Mouse (Mus musculus) MEL (cell line): ENCODE data around the gene Kcne3. TPM values are rescaled to one million over a fixed set of nuclear protein-coding genes. Genes with fewer than 3 reads are reported as not detected.

Source experiments
- DNase-seq: peaks from one replicate; pipeline ENCODE4 v3.0.0; 2011; ENCODE audit warnings: low read depth, low spot score
- H3K27ac ChIP-seq: 2 replicates; pipeline ENCODE4 v1.5.1; 2012; ENCODE audit warnings: low read depth, mild to moderate bottlenecking, control low read depth, low read length, moderate library complexity; ENCODE audit not compliant: control insufficient read depth
- H3K27me3 ChIP-seq, 2 experiments: fragments of 150-350 bp in 1 of 2; sonication (generic) in 1 of 2; 2 replicates each; pipeline ENCODE4 v1.6.1; 2012; ENCODE audit warnings: low read length in 2 of 2, mild to moderate bottlenecking in 2 of 2, improper control_type of control experiment in 1 of 2, moderate library complexity in 1 of 2; ENCODE audit not compliant: insufficient read depth in 2 of 2, control insufficient read depth in 1 of 2
- H3K36me3 ChIP-seq, 2 experiments: 2 replicates each; pipeline ENCODE4 v1.6.1; 2012 to 2014; ENCODE audit warnings: low read length in 2 of 2, improper control_type of control experiment in 1 of 2, inconsistent platforms in 1 of 2, mild to moderate bottlenecking in 1 of 2; ENCODE audit not compliant: insufficient read depth in 2 of 2, control insufficient read depth in 1 of 2
- H3K4me1 ChIP-seq, 2 experiments: fragments of 150-350 bp in 1 of 2; sonication (generic) in 1 of 2; 2 replicates each; pipeline ENCODE4 v1.6.1; 2012; ENCODE audit warnings: low read length in 2 of 2, improper control_type of control experiment in 1 of 2, mild to moderate bottlenecking in 1 of 2; ENCODE audit not compliant: insufficient read depth in 2 of 2, control insufficient read depth in 1 of 2
- H3K4me3 ChIP-seq, 2 experiments: fragments of 150-350 bp in 1 of 2; sonication (generic) in 1 of 2; 2 replicates each; pipeline ENCODE4 v1.5.1; 2012; ENCODE audit warnings: low read depth in 2 of 2, low read length in 2 of 2, mild to moderate bottlenecking in 2 of 2, moderate library complexity in 2 of 2, control low read depth in 1 of 2, improper control_type of control experiment in 1 of 2; ENCODE audit not compliant: control insufficient read depth in 1 of 2, insufficient read depth in 1 of 2
- H3K79me2 ChIP-seq: 2 replicates; pipeline ENCODE4 v1.6.1; 2012; ENCODE audit warnings: mild to moderate bottlenecking, low read length, moderate library complexity; ENCODE audit not compliant: control insufficient read depth, poor library complexity, insufficient read depth
- H3K9ac ChIP-seq: 2 replicates; pipeline ENCODE4 v1.6.1; 2012; ENCODE audit warnings: low read depth, mild to moderate bottlenecking, control low read depth, low read length, moderate library complexity; ENCODE audit not compliant: control insufficient read depth, poor library complexity, severe bottlenecking
- H3K9me3 ChIP-seq: fragments of 150-350 bp; sonication (generic); replicated peaks from 2 replicates; pipeline ENCODE4 v1.6.1; 2012; ENCODE audit warnings: mild to moderate bottlenecking, low read length, improper control_type of control experiment, moderate library complexity; ENCODE audit not compliant: insufficient read depth
- CTCF ChIP-seq, 3 experiments: IDR thresholded peaks in 2 of 3; conservative IDR thresholded peaks in 1 of 3; 2 replicates each; pipeline ENCODE4 v1.5.1; 2011 to 2012; ENCODE audit warnings: low read length in 3 of 3, low read depth in 2 of 3, mild to moderate bottlenecking in 2 of 3, improper control_type of control experiment in 1 of 3, inconsistent platforms in 1 of 3, mixed read lengths in 1 of 3, moderate library complexity in 1 of 3; ENCODE audit not compliant: control insufficient read depth in 1 of 3, insufficient read depth in 1 of 3, poor library complexity in 1 of 3, severe bottlenecking in 1 of 3
- E2F4 ChIP-seq: IDR thresholded peaks from 2 replicates; pipeline ENCODE4 v1.6.1; 2011; ENCODE audit warnings: low read depth, low read length, improper control_type of control experiment, borderline replicate concordance
- EP300 ChIP-seq, 2 experiments: IDR thresholded peaks; 2 replicates each; pipeline ENCODE4 v1.6.1; 2011; ENCODE audit warnings: improper control_type of control experiment in 2 of 2, low read length in 2 of 2, low read depth in 1 of 2, mild to moderate bottlenecking in 1 of 2
- JUND ChIP-seq: IDR thresholded peaks from 2 replicates; pipeline ENCODE4 v1.6.1; 2011; ENCODE audit warnings: low read depth, mild to moderate bottlenecking, improper control_type of control experiment, low read length
- KAT2A ChIP-seq: conservative IDR thresholded peaks from 2 replicates; pipeline ENCODE4 v1.6.1; 2012; ENCODE audit warnings: low read depth, low read length, improper control_type of control experiment, inconsistent platforms
- MAZ ChIP-seq: IDR thresholded peaks from 2 replicates; pipeline ENCODE4 v1.6.1; 2012; ENCODE audit warnings: low read depth, mild to moderate bottlenecking, inconsistent platforms, low read length, improper control_type of control experiment
- MXI1 ChIP-seq: IDR thresholded peaks from 2 replicates; pipeline ENCODE4 v1.6.1; 2011; ENCODE audit warnings: mild to moderate bottlenecking, low read depth, low read length, improper control_type of control experiment
- MYB ChIP-seq: IDR thresholded peaks from 2 replicates; pipeline ENCODE4 v1.6.1; 2011; ENCODE audit warnings: mild to moderate bottlenecking, low read depth, low read length, improper control_type of control experiment
- POLR2A ChIP-seq, 2 experiments: IDR thresholded peaks; 2 replicates each; pipeline ENCODE4 v1.6.1; 2011 to 2012; ENCODE audit warnings: low read length in 2 of 2, mild to moderate bottlenecking in 2 of 2, control low read depth in 1 of 2, improper control_type of control experiment in 1 of 2, low read depth in 1 of 2, moderate library complexity in 1 of 2; ENCODE audit not compliant: control insufficient read depth in 1 of 2, insufficient read depth in 1 of 2, poor library complexity in 1 of 2
- POLR2AphosphoS5 ChIP-seq: IDR thresholded peaks from 2 replicates; pipeline ENCODE4 v1.6.1; 2012; ENCODE audit warnings: low read depth, borderline replicate concordance, mild to moderate bottlenecking, inconsistent platforms, low read length, moderate library complexity, mixed read lengths
- RCOR1 ChIP-seq: IDR thresholded peaks from 2 replicates; pipeline ENCODE4 v1.6.1; 2012; ENCODE audit warnings: low read depth, mild to moderate bottlenecking, inconsistent platforms, low read length, improper control_type of control experiment
- SIN3A ChIP-seq: IDR thresholded peaks from 2 replicates; pipeline ENCODE4 v1.6.1; 2012; ENCODE audit warnings: low read length, improper control_type of control experiment, inconsistent platforms
- TAL1 ChIP-seq: IDR thresholded peaks from 2 replicates; pipeline ENCODE4 v1.6.1; 2012; ENCODE audit warnings: mild to moderate bottlenecking, inconsistent platforms, low read length, moderate library complexity, mixed read lengths
- TBP ChIP-seq: IDR thresholded peaks from 2 replicates; pipeline ENCODE4 v1.8.0; 2011; ENCODE audit warnings: low read depth, low read length, improper control_type of control experiment
- UBTF ChIP-seq: IDR thresholded peaks from 2 replicates; pipeline ENCODE4 v1.6.1; 2012; ENCODE audit warnings: low read depth, mild to moderate bottlenecking, inconsistent platforms, low read length, improper control_type of control experiment, moderate library complexity, borderline replicate concordance; ENCODE audit not compliant: insufficient read depth
- USF1 ChIP-seq: IDR thresholded peaks from 2 replicates; pipeline ENCODE4 v1.6.1; 2014; ENCODE audit warnings: low read depth, mild to moderate bottlenecking, inconsistent platforms, low read length, improper control_type of control experiment, moderate library complexity
- ZKSCAN1 ChIP-seq: IDR thresholded peaks from 2 replicates; pipeline ENCODE4 v1.6.1; 2012; ENCODE audit warnings: low read depth, mild to moderate bottlenecking, inconsistent platforms, low read length, improper control_type of control experiment, moderate library complexity
- ZNF384 ChIP-seq: IDR thresholded peaks from 2 replicates; pipeline ENCODE4 v1.6.1; 2012; ENCODE audit warnings: low read depth, mild to moderate bottlenecking, inconsistent platforms, low read length, improper control_type of control experiment
- polyA plus RNA-seq, 2 experiments: library from polyadenylated mRNA; stranded (reverse) in 1 of 2; unstranded in 1 of 2; fragments of >175 nt in 1 of 2; fragments of >200 nt in 1 of 2; gene quantifications; 2 replicates each; pipeline versions ENCODE4 v1.2.1 to v1.2.4; 2012; ENCODE audit warnings: low replicate concordance in 2 of 2, low read depth in 1 of 2; ENCODE audit not compliant: insufficient read length in 2 of 2, insufficient read depth in 1 of 2, missing spikeins in 1 of 2
- total RNA-seq: library from RNA; depleted of rRNA; stranded (reverse); fragments of 300-350 nt; gene quantifications from 2 replicates; pipeline ENCODE4 v1.2.3, GENCODE M21; 2012

Kcne3 gene
- total and polyA plus RNA-seq, 3 experiments: 4.9 to 6.7 TPM; not detected in 1

DNA sequence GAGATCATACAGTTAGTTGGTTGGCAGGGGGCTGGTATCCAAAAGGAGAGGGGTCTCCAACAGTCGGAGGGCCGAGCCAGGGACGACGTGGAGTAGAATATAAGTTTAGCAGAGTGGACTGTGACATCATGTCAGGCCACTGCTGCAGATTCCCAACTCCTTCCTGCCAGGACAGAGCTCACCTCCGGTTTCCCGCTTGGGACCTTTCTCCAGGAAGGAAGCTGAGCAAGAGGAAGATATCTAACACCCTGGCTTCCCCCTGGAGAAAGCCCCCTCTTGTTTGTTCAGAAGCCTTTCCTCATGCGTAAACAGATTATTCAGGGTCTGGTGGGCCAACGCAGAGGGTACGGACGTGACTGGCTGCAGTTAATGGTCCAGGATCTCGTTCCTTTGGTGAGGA is 7.6 kb upstream of the Kcne3 start:
- DNase-seq: no peak
- H3K27ac ChIP-seq: no peak overlapping the region
- H3K27me3 ChIP-seq: no peaks in the 10 kb centered on the region
- H3K4me1 ChIP-seq: no peaks in the 10 kb centered on the region
- no peak overlapping the region for H3K4me3 ChIP-seq
- H3K9me3 ChIP-seq: no peaks in the 10 kb centered on the region
- H3K9ac ChIP-seq: no peak overlapping the region
- H3K79me2 ChIP-seq: no peaks in the 10 kb centered on the region
- no peaks in the 10 kb centered on the region for H3K36me3 ChIP-seq
- TF ChIP-seq RCOR1 (no peak), MYB (no peak), SIN3A (no peak), POLR2AphosphoS5 (no peak), MXI1 (no peak), ZKSCAN1 (no peak), TBP (no peak), UBTF (no peak), CTCF (IDR thresholded peaks at IDR 0.05 in 2 of 3, conservative IDR thresholded peaks at IDR 0.05 in 1 of 3; ENCODE audit: control insufficient read depth in 1 of 3, insufficient read depth in 1 of 3, low read depth in 2 of 3, low read length in 3 of 3, poor library complexity in 1 of 3, severe bottlenecking in 1 of 3) (no peak), ZNF384 (no peak), JUND (no peak), E2F4 (no peak), EP300 (IDR thresholded peaks at IDR 0.05; ENCODE audit: low read depth in 1 of 2, low read length in 2 of 2) (no peak), TAL1 (no peak), USF1 (no peak), POLR2A (IDR thresholded peaks at IDR 0.05; ENCODE audit: control insufficient read depth in 1 of 2, insufficient read depth in 1 of 2, low read depth in 1 of 2, low read length in 2 of 2, poor library complexity in 1 of 2) (no peak)

DNA sequence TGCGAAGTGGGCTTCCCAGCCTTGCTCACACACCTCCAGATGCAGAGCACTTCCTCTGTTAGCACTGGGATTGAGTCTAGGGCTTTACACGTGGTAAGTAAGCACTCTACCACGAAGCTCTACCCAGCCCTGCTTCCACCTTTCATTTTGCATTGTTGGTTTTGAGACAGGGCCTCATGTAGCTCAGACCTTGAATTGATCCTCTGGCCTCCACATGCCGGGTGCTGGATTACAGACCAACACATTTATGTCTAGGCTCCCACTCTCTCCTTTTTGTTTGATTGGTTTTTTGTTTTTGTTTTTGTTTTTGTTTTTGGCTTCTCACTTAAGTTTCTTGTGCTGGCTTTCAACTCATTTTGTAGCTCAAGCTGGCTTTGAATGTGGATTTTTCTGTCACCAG is 5.5 kb upstream of the Kcne3 start:
- no peak for DNase-seq
- H3K9me3 ChIP-seq: no peaks in the 10 kb centered on the region
- H3K79me2 ChIP-seq: no peaks in the 10 kb centered on the region
- no peak overlapping the region for H3K4me3 ChIP-seq
- peaks cover 0 to 5% of the 10 kb centered on the region in 2 experiments; a peak in 2 of 4 replicates for H3K36me3 ChIP-seq
- no peaks in the 10 kb centered on the region for H3K27me3 ChIP-seq
- no peak for TF ChIP-seq MAZ
- TF ChIP-seq KAT2A: no peak
- no peak overlapping the region for H3K27ac ChIP-seq
- no peak overlapping the region for H3K9ac ChIP-seq
- peaks cover 0 to 5% of the 10 kb centered on the region in 2 experiments; a peak in 3 of 4 replicates for H3K4me1 ChIP-seq
